Mouse (Mus musculus) thymus, postnatal 25 days (tissue): Measurements from ENCODE around the gene Mtmr6.

Experiments used
- DNase-seq: peaks from one replicate; pipeline ENCODE4 v3.0.0; 2022

Mtmr6 gene

DNA sequence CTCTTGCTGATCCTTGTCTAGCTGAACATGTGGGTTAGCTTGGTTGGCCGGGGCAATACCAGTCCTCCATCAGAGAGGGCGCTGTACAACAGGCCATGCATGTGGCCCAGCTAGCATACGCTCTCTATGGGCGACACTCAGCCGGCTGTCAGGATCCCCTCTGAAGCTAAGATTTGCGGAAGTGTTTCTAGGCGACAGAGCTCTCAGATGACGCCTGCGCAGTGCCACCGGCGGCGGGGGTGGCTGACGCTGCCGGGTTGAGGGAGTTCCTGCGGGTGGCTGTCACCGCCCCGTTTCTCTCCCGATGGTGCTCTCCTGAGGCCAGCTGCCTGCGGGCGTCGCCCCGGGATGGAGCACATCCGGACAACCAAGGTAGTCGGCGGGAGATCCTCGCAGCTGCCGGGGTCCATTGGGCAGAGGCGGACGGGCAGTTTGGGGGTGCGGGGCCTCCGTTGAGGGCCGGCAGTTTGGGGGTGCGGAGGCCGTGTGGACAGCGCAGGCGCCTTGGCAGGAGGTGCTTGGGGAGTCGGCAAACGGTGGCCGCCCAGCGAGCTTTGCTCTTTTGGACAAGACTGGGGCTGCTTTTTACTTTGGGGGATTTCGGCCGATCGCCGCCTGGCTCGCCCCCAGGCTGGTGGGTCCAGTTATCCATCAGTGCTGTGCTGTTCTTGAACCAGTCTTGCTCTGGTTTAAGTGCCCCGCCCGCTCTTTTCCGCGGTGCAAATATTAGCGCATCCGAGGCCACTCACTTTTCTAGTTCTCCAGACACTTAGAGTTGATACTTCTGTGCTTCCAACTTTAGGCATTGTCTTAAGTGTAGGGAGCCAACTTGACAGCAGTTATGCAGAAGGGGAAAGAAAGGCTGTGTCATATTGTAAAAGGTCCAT lies at the start of gene Mtmr6:
Gene Mtmr6, plus strand, starts transcription at position 239 of the 887 bp plus-strand sequence.
- peak; percentile 93 for DNase-seq

DNA sequence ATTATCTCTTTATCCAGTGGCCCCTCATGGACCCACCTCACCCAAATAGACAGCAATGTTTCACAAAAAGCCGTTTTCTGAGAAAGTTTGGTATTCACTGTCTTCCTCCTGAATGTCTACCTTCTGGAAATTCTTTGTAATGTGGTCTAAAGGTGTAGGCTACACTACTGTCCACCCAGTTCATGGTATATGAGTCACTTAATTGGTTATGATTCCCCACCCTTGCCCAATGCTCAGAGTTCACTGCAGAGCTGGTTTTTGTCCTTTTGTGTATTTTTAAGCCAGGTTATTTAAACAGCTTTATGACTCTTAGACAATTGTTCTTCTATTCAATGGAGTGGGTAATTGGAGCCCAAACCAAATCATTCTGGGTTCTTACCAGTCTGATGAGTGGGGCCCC lies 48.9 kb upstream of the Mtmr6 start:
- no peak for DNase-seq

DNA sequence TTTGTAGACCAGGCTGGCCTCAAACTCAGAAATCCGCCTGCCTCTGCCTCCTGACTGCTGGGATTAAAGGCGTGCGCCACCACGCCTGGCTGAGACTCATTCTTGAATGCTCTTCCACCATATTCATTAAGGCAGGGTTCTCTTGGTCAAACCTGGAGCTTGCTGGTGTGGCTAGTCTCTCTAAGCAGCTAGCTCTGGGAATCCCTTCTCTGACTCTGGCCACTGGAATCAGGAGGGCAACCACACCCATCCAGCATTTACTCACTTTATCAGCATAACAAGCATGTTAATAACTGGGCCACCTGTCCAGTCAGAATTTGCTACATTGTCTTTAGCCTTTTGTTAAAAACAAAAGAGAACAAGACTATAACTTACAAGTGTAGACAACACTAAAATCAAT lies 47.4 kb upstream of the Mtmr6 start:
- no peak for DNase-seq

DNA sequence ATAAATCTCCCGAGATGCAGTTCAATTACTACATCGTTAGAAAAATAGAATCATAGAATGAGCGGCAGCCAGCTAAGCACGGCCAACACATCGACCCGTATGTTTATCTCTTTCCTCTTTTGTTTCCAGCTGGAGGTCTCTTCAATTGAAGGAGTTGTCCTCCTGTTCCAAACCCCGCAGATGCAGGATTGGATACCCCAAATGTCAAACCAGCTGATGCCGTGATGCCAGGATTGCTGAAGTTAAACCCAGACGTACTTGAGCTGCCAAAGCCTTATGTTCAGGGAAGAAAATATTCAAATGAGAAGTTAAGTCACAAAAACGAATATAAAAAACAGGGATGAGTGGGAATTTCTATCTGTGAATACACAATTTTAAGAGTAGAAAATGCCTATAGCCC lies 45.1 kb upstream of the Mtmr6 start:
- no peak for DNase-seq

DNA sequence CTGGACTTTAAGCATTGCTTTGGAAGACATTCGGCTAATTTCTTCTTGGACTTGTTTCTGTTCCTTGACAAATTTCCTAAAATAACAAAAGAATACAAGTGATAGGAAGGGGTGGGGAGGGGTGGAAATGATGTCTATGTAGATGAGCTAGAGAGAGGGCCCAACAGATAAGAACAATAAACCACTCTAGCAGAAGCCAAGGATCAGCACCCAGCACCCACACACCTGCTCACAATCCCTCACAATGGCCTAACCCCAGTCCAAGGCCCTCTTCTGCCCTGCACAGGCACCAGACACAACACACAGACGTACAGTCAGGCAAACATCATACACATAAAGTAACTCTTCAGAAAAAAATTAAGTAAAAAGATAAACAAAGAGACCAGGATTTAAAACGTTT lies 26.5 kb upstream of the Mtmr6 start:
- no peak for DNase-seq

DNA sequence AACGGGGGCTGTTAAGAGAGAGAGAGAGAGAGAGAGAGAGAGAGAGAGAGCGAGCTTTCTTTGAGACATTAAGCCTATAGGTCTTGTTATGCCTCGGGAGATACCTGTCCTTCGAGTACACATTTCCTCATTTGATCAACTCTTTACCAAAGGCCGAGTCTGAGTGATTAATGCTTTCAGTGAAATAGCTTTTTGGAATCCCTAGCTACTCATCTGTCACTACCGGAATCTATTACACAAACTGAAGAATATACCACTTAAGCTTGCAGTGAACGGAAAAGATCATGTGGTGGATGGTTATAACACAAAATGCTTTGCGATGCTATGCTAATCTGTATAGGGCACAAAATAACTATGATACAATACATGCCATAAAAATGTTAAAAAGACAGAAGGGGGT lies 14.7 kb upstream of the Mtmr6 start:
- DNase-seq, result no peak

DNA sequence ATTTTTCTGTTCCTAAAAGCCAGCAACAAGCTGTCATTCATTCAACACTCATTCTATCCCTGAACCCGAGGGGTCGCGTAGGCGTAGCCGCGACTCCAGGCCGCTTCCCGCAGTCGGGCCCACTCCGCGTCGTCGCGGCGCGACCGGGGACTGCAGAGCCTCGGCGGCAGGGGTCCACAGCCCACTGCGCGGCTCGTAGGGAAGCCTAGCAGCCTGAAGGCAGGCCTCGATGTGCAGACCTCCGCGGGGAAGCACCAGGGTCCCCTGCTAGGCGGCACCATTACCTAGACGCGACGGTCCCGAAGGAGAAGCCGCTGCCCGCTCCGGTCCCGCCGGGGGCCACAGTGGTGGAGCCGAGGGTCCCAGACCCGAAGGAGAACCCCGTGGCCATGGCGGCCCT lies 14.1 kb upstream of the Mtmr6 start:
- no peak for DNase-seq

DNA sequence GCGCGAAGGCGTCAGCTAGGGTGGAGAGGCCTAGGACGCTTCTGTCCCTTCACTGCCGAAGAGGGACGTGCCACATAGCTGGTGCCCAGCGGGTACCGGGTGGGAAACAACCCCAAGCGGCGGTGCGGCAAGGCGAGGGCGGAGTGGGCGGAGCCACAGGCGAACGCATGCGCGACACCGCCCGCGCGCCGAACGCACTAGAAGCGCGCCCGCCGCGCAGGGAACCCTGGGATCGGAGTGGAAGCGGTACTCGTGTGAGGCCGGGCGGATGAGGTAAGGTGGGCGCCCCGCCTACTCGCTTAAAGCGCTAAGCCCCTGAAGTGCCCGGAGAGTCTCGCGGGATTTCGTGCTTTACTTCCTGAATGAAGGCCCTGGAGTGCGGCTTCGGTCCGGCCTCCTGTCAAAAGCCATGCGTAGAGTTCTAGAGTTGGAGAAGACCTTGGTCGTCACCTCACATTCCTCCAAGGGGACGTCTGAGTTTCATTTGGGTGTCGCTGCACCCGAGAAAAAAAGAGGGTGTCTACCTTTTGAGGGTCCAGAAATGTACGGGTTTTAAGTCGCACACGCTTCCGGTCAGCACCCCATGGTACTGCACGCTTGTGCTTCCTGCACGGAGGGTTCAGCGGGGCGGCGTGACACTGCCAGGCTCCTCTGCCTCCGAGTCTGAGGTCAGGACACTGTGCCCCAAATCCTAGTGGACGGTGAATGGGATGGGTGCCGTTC lies 13.6 kb upstream of the Mtmr6 start, which contains the start of the genes Nupl1 and Gm49336:
Gene Nupl1, minus strand, starts transcription at position 151 of the 723 bp plus-strand sequence.
Gene Gm49336, minus strand, starts transcription at position 227 of the 723 bp plus-strand sequence.
- peak; percentile 97 for DNase-seq

DNA sequence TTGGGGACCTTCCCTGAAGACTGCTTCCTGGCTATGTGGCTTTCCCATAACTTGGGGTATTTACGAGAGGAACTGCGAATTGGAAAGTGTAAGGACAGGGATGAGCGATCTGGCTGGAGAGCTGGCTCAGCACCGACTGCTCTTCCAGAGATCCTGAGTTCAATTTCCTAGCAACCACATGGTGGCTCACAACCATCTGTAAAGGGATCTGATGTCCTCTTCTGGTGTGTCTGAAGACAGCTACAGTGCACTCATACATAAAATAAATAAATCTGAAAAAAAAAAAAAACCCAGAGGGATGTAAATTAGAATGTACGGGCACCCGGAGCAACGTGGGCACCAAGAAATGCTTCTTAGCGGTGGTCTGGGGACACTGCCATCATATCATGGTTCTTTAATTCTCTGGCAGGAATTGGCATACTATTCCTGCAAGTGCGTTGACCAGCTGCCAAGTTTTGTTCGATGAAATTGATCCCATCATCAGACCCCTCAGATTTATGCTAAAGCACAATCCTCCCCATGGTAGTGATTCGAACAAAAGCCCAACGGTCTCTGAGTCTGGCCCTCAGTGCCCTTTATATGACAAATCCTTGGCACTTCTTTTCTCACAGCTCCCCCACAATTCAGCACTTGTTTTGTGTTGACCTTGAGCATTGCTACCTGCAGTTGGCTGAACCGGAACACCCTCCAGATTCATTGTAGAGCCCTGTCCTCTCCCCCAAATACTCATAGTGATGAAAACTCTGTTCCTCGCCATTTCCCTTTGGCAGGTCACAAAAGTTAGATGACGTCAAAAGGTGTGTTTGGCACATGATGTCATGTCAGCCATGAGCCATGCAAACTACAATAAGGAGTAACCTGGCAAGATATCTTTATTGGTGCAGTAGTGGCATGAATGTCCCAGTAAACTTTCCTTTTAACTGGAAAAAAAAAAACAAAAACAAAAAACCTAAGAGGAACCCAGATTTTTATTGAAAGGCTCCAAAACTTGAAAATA lies 12.7 kb upstream of the Mtmr6 start:
- DNase-seq, result no peak

DNA sequence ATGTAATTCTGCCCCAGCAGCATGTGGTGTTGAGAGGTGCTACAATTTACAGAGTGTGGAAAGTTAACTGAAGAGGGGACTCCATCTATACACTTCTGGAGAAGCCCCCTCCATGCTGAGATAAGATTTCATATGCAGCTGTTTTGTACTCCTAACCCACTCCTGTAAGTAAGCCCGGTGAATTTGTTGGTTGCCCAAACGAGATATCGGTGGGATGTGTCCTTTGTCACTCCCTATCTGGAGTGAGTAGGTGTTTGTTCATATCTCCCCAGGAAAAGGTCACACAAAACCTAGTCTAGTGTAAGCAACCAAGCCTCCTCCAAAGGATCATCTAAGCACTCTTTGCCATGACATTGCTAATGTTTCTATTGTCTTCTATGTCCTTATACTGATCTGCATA lies 11.6 kb upstream of the Mtmr6 start:
- DNase-seq, result no peak

DNA sequence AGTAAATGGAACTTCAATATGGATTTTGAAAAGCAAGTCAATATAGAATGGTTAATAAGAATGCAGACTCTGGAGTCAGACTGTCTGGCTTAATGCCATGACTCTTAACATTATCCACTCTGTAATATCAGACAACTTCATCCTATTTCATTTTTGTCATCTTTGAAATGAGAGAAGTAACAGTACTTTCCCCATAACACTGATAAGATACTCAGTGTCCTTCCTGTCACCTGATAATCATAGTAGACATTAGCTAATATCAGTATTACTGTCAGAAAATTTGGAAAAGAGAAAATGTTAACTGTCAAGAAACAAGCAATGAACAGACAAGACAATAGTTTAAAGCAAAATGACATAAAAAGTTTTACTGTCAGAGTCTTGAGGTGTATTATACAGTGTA lies 10.3 kb upstream of the Mtmr6 start:
- DNase-seq, result no peak

DNA sequence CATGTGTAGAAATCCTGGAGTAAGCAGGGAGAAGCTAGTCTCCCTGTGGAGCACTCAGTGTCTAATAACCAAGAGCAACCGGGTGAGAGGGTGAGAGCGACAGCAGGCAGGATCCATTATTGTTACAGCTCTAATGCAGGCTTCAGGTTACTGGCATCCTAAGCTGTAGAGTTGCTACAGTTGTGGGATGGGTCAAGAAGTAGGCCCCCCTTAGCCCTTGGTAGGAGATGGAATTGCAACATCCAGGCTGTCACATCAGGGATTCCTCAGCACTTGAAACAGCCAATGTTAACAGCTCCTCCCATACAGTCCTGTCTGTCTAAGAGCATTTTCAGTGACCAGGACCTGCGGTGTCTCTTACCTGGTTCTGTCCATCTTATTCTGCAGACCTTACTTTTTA lies 8.7 kb upstream of the Mtmr6 start:
- DNase-seq, result no peak

DNA sequence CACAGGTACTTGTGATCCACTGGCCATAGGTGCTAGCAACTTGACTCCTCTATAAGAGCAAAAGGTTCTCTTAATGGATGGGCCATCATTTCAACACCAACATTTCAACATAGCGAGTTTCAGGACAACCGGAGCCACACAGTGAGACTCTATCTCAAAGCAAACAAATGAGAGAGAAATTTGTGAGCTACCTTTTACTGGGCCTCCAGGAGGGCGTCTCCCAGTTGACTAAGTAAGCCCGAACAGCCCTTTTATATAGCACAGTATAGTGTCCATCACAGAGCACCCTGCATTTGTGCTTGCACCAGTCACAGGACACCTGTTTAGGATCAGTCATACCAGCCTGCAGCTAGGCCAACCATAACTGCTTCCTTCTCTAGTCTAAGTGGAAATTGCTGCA lies 7.9 kb upstream of the Mtmr6 start:
- no peak for DNase-seq

DNA sequence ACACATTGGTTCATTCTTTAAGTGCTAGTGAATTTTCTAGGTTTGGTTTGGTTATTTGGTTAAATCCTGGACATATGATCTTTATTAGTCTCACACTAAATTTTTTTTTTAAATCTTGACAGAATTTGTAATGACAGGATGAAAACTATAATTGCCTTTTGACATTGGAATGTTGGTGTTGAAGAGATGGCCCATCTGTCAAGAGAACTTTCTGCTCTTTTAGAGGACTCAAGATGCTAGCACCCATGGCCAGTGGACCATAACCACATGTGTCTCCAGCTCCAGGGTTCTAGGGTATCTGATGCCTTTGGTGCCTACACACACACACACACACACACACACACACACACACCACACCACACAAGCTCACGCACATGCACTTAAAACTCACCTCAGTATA lies 7.2 kb upstream of the Mtmr6 start:
- no peak for DNase-seq

DNA sequence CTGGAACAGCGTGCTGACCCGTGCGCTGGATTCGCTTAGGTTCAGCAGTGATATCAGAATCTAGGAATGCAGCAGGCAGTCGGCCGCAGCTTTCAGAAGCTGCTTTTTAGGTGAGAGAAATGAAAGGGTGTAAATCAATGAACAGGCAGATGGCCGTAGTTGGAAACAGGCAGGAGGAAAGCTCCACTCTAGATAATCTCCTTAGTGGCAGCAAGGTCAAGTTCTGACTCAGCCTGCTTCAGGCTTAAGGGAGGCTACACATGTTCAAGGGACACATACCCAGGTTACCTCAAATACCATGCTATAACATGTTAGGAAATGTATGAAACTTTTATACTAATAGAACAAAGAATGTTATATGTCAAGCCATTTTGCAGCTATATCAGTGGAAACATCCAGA lies 2.7 kb upstream of the Mtmr6 start:
- DNase-seq, result no peak

DNA sequence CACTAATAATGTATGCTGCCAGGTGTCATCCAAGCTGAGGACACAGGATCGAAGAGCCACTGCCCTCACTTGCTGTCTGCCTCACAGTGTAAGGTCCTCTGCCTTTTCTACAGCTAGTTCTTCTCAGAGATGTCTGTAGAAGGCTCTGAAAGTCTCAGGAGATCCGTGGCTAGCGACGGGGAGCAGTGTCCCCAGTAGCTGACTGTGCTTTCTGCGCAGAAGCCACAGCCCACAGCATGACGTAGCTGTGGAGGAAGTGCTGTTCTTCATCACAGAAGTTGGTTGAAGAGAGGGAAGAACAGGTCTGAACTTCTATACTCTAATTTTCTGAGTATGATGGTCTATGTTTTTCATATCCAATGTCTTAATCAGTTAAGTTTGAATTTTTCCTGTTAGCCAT lies 4.3 kb downstream of the Mtmr6 start:
- DNase-seq, result peak; percentile 52

DNA sequence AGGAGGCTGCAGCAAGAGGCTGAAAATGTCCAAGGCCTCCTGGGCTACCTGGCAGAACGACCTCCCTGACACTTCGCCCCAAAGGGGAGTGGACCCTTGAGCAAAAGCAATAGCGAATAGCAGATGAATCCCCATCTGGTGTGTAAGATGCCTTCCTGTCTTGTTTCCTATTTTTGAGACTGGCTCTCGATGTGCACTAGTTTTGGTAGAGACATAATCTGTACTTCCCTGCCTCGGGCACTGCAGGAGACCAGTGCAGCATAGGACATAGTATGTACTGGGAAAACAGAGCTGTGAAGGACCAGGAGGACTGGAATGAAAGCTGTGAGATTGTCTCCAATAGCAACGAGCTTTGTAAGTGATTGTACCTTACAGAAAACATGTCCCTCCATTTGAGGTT lies 8.3 kb downstream of the Mtmr6 start:
- DNase-seq, result no peak

DNA sequence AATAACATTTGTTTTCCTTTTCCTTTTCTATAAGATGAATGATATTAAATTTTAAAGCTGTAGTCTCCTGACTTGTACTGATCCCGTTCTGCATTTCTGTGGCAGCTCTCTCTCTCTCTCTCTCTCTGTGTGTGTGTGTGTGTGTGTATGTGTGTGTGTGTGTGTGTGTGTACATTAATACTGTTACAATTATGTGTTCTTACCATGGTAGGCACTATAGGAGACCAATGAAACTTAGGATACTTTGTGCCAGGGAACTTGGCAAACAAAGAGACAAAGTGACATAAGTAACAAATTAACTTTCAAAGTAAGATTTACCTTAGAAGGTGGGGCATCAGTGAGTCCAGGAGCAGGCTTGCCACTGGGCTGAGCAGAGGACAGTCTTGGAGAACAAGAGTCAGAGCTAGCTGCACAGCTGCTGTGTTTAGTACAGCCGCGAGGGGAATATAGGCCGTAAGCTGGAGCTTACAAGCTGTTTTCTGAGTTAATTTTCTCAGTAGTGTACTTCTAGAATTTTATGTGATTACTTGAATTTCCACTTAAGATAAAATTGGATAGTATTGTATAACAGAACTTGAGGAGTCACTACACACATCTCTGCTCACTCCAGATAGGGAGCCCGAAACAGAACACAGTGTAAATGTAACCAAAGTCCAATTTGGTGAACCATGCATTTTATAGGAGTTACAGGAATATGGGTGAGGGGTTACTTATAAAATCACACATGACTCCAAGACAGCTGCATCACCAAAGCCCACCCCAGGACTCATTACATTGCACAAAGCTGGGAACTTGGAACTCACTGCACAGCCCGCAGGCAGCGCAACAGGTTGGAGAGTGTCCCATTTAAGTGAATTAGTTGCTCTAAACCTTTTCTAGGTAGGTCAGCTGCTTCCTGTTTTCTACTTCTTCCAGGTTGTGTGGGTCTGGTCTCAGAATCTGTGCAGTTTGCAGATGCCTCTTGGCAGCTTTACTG lies 10.6 kb downstream of the Mtmr6 start:
- DNase-seq, result no peak

DNA sequence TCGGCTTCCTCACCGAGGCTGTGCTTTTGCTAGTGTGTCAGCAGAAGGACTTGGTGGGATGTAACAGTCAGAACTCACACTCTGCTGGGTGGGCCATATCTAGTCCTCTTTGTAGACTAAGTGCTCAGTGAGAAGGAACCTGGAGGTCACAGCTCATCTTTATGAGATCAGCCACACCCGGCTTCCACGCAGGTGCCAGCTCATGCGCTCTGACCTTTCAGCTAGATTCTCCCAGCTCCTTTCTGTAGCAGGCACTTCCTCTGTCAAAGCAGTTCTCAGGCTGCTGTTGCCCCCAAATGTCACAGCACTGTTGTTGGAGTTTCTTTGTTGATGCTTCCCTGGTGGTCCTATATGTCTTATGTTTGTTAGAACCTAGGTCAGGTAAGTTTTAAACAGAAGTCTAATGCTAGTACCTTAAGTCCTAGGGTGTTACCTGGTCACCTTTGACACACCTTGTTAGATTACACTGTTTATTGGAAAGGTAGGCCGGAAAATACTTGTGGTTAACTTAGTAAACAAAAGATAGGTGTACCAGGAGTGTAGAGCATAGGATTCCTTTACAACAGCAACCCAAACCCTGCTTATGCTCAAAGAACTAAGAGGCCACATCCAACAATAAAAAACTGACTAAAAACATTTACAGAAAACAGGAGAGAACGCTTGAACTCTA lies 21.3 kb downstream of the Mtmr6 start:
- no peak for DNase-seq

DNA sequence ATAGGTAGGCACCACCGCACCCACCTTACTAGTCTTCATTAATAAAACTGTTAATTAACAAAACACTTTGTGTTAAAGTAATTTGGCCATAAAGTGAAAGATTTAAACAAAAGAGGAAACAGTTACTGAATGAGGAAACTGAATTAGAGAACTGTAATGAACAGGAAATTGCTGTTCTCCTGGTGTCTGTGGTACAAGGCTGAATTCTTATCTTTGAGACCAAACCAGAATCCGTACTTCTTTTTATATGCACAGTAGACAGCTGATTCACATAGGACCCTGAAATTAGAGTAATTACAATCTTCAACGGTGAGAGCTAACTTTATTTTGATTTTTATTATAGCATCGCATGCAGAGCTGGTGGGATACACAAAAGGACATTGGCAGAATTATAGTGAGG lies 25.3 kb downstream of the Mtmr6 start:
- DNase-seq, result no peak

DNA sequence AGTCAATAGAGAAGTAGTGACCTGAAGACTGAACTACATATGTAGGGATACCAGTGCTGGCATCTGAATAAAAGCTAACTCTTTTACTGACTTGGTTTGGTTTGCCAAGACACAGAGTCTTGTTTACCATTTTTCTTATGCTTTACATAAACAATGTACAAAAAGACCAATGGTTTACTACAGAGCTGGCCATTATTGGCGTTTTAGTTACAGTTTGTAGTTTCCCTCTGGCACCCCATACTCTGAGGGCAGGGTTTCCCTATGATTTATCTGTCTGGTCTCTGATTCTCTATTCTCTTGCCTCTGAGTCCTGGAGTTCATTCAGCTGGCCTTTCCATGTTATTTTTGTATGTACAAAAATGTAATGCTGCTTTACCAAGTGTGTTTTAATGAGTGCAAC lies 30.5 kb downstream of the Mtmr6 start:
- no peak for DNase-seq
